Mouse (Mus musculus): ENCODE measurements at regions not wholly inside any gene's neighbourhood (a gene's known extent, or its start where the extent isn't known, plus 50 kb on each side); places are given as distances from the start of the nearest gene placed in this dataset.

- DNase-seq (ENCODE audit: low spot score in 2 of 2), result no peak
These were observed 56.1 kb upstream of the Rbfox1 start for GRCm38 (mm10) chr16:5829071-5829470.

GRCm38 (mm10) chr16:5823316-5823715 lies 61.8 kb upstream of the Rbfox1 start:
- no peak for DNase-seq (ENCODE audit: low spot score in 2 of 2)

GRCm38 (mm10) chr16:5817166-5817565 lies 68.0 kb upstream of the Rbfox1 start:
- DNase-seq (ENCODE audit: low spot score in 2 of 2), result no peak

GRCm38 (mm10) chr16:5812245-5812820 lies 72.8 kb upstream of the Rbfox1 start:
- DNase-seq (ENCODE audit: low spot score in 2 of 2), result no peak

- no peak for DNase-seq (ENCODE audit: low spot score in 2 of 2)
These were observed 73.5 kb upstream of the Rbfox1 start for GRCm38 (mm10) chr16:5811654-5811992.

GRCm38 (mm10) chr16:5810986-5811653 lies 74.0 kb upstream of the Rbfox1 start:
- DNase-seq (ENCODE audit: low spot score in 2 of 2), result no peak

- no peak for DNase-seq (ENCODE audit: low spot score in 2 of 2)
These were observed 87.0 kb upstream of the Rbfox1 start for GRCm38 (mm10) chr16:5798188-5798587.

GRCm38 (mm10) chr16:5792216-5792615 lies 92.9 kb upstream of the Rbfox1 start:
- DNase-seq (ENCODE audit: low spot score in 2 of 2), result no peak

GRCm38 (mm10) chr16:5790161-5790560 lies 95.0 kb upstream of the Rbfox1 start:
- DNase-seq (ENCODE audit: low spot score in 2 of 2), result no peak

- DNase-seq (ENCODE audit: low spot score in 2 of 2), result no peak
These were observed 97.9 kb upstream of the Rbfox1 start for GRCm38 (mm10) chr16:5787206-5787605.

GRCm38 (mm10) chr16:5766771-5767421 lies 118.3 kb upstream of the Rbfox1 start:
- no peak for DNase-seq (ENCODE audit: low spot score in 2 of 2)

GRCm38 (mm10) chr16:5765143-5765542 lies 120.0 kb upstream of the Rbfox1 start:
- no peak for DNase-seq (ENCODE audit: low spot score in 2 of 2)

- DNase-seq (ENCODE audit: low spot score in 2 of 2), result no peak
These were observed 124.3 kb upstream of the Rbfox1 start for GRCm38 (mm10) chr16:5760821-5761220.

- DNase-seq (ENCODE audit: low spot score in 2 of 2), result no peak
These were observed 126.1 kb upstream of the Rbfox1 start for GRCm38 (mm10) chr16:5759021-5759420.

- DNase-seq (ENCODE audit: low spot score in 2 of 2), result no peak
These were observed 142.2 kb upstream of the Rbfox1 start for GRCm38 (mm10) chr16:5742716-5743507.

GRCm38 (mm10) chr16:5740776-5741175 lies 144.4 kb upstream of the Rbfox1 start:
- DNase-seq (ENCODE audit: low spot score in 2 of 2), result no peak

GRCm38 (mm10) chr16:5733608-5734007 lies 151.5 kb upstream of the Rbfox1 start:
- DNase-seq (ENCODE audit: low spot score in 2 of 2), result no peak

- DNase-seq (ENCODE audit: low spot score in 2 of 2), result no peak
These were observed 162.6 kb upstream of the Rbfox1 start for GRCm38 (mm10) chr16:5722506-5722905.

- DNase-seq (ENCODE audit: low spot score in 2 of 2), result no peak
These were observed 171.7 kb upstream of the Rbfox1 start for GRCm38 (mm10) chr16:5713476-5713875.

GRCm38 (mm10) chr16:5709831-5710230 lies 175.3 kb upstream of the Rbfox1 start:
- DNase-seq (ENCODE audit: low spot score in 2 of 2), result no peak

GRCm38 (mm10) chr16:5700731-5701255 lies 184.4 kb upstream of the Rbfox1 start:
- DNase-seq (ENCODE audit: low spot score in 2 of 2), result no peak

GRCm38 (mm10) chr16:5688322-5688721 lies 196.8 kb upstream of the Rbfox1 start:
- no peak for DNase-seq (ENCODE audit: low spot score in 2 of 2)

Data from gastrocnemius, adult 8-10 months (tissue).